Mouse (Mus musculus) liver, embryonic 12.5 days (tissue): ENCODE results near the gene Hp1bp3. TPM values are rescaled to one million over a fixed set of nuclear protein-coding genes. Genes with fewer than 3 reads are reported as not detected.

Experiments
- ATAC-seq: fragments of 200-750 bp; cut with Nextera tagmentation; 2 replicates; pipeline ENCODE4 v1.8.0; 2017; ENCODE audit warnings: moderate number of reproducible peaks, mild to moderate bottlenecking, moderate library complexity
- H3K27ac ChIP-seq: fragments of 300-500 bp; sonication (generic); 2 replicates; pipeline ENCODE4 v1.5.1; 2016; ENCODE audit warnings: mild to moderate bottlenecking
- H3K27me3 ChIP-seq: fragments of 300-500 bp; sonication (generic); replicated peaks from 2 replicates; pipeline ENCODE4 v1.6.1; 2016; ENCODE audit warnings: mild to moderate bottlenecking, moderate library complexity
- H3K36me3 ChIP-seq: fragments of 300-500 bp; sonication (generic); 2 replicates; pipeline ENCODE4 v1.6.1; 2016; ENCODE audit warnings: mild to moderate bottlenecking, moderate library complexity
- H3K4me1 ChIP-seq: fragments of 300-500 bp; sonication (generic); 2 replicates; pipeline ENCODE4 v1.6.1; 2016
- H3K4me2 ChIP-seq: fragments of 300-500 bp; sonication (generic); 2 replicates; pipeline ENCODE4 v1.6.1; 2016; ENCODE audit warnings: mild to moderate bottlenecking, moderate library complexity
- H3K4me3 ChIP-seq: fragments of 300-500 bp; sonication (generic); 2 replicates; pipeline ENCODE4 v1.5.1; 2016; ENCODE audit warnings: mild to moderate bottlenecking, moderate library complexity
- H3K9ac ChIP-seq: fragments of 300-500 bp; sonication (generic); 2 replicates; pipeline ENCODE4 v1.6.1; 2016; ENCODE audit warnings: mild to moderate bottlenecking, moderate library complexity
- H3K9me3 ChIP-seq: fragments of 300-500 bp; sonication (generic); replicated peaks from 2 replicates; pipeline ENCODE4 v1.6.1; 2016; ENCODE audit warnings: mild to moderate bottlenecking, moderate library complexity
- WGBS: fragments of 180-500 bp; shearing (Covaris S2); methylation state at CpG from one replicate; pipeline ENCODE4 v1.1.7; 2016; ENCODE audit not compliant: insufficient replicate concordance; 5-methylcytosine and 5-hydroxymethylcytosine counted together
- polyA plus RNA-seq: library from polyadenylated mRNA; unstranded; fragments of >200 nt; fragmentation: Nextera tagmentation; extraction: Ambion mirVana; gene quantifications from 2 replicates; pipeline ENCODE4 v1.2.1, GENCODE M21; 2016

The Hp1bp3 gene
- polyA plus RNA-seq, 1 experiment from 2014 or later = 48.2 TPM

DNA sequence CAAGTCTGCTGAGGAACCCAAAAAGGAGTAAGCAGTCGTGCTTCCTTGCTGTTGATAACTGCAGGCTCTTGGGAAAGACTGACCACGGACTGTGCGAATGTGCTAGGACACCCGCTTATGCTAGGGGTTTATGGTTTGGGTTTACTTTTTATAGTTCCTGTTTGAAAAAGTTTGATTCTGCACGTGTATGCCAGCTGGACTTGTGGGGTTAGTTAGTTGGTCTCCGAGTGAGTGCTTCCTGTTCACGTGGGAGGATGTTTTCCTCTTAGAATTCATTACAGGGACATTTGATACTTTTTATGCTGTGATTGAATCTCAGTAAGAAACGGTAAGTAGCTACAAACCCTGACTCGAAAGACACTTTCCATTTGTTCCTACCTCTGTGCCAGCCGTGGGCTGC, 7.5 kb downstream of the Hp1bp3 start:
- Histone ChIP-seq H3K9ac (no peak overlapping the region), H3K4me1 (peaks cover 30% of the 10 kb centered on the region), H3K9me3 (no peaks in the 10 kb centered on the region), H3K27ac (no peak overlapping the region), H3K4me3 (no peak overlapping the region), H3K27me3 (no peaks in the 10 kb centered on the region), H3K4me2 (no peak overlapping the region), H3K36me3 (peaks cover 95% of the 10 kb centered on the region)
- 82% methylated on average over 10 of the region's 10 CpGs for WGBS
- no peak for ATAC-seq

DNA sequence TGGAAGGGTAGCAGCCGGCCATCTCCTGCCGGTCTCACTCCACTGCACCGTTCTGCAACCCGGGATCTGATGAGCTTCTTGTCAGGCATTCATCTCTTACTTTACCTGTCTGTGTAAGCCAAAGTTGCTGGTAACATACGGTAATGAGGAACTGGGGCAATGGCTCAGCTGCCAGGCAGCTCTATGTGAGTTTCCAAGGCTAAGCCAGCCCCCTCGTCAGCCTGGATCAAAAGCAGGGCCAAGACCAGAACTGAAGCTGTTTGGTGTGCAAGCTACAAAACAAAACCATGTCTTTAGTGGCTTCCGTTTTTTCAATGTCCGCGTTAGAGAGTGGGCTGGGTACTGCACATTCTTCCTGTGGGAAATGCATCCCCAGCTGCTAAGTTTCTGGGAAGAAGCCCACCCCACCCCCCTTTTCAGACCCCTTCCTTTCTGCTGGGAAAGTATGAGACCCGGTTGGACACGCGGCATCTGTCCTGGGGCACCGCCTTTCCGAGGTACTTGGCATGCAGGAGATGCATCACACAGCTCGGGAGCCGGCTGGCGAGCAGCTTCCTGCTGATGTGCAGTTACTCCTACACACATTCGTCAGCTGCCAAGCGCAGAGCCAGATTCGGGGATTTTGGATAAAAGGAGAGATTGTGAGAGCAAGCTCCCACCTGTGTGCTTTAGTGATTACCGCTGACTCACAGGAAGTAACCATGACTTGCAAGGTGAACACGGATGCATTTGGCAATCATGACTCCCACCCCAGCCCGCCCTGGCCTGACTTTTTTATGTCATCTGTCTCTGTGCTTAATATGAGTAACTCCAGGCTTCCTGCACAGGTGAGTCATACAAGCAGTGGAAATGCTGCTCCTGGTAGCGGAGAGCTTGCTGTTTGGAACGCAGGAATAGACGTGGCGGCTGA, 30.9 kb downstream of the Hp1bp3 start:
- Histone ChIP-seq H3K27me3 (peaks cover 30% of the 10 kb centered on the region), H3K4me1 (peaks cover 30% of the 10 kb centered on the region), H3K4me3 (no peak overlapping the region), H3K36me3 (peaks cover 60% of the 10 kb centered on the region), H3K27ac (no peak overlapping the region), H3K4me2 (no peak overlapping the region), H3K9ac (no peak overlapping the region), H3K9me3 (no peaks in the 10 kb centered on the region)
- ATAC-seq = no peak
- WGBS = 72% methylated on average over 27 of the region's 27 CpGs

DNA sequence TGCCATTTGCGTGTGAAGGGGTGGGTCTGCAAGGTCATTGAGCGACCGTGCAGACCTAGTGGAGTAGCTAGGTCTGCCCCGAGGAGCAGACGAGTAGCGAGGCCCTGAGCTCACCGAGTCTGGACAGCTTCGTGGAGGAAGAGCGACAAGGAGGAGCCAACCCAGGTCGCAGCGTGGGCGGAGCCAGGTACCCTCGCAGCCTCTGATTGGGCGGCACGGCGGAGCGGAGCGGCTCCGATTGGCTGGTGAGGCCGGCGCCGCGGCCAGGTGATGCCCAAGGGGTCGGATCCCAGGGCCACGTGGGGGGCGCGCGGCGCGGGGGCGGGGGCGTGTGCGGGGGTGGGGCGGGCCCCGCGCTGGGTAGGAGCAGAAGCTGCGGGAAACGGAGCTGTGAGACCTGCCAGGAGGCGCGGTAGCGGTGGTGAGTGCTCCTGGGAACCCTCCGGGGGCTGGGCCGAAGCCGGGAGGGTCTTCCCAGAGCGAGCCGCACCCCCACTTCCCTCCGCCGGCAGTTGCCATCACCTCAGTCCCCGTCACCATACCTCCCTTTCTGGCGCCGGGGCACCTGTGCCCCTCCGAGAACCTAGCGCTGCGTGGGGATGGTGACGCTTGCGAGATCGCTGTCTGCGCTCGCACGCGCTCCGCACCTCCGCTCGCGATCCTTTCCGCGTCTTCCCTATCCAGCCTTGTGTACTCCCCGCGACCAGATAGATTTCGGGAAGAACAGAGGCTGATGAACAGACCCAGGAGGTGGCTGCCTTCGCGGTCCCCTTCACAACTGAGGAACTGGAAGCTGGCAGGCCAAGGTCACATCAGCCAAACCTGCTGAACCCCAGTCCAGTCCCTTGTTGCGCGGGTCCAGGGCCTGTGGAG, 34.2 kb downstream of the Hp1bp3 start, which contains the start of the genes Sh2d5 and Kif17:
Sh2d5 (plus strand) TSS at position 316 of the 873 bp plus-strand sequence.
Kif17 (plus strand) TSS at position 348 of the 873 bp plus-strand sequence.
- Histone ChIP-seq H3K27ac (no peak within 1 kb of the TSS), H3K9ac (peak within 1 kb of the TSS; percentile 47), H3K4me1 (peaks cover 33% of the 10 kb centered on the region), H3K36me3 (peaks cover 27% of the 10 kb centered on the region), H3K4me3 (peak within 1 kb of the TSS; percentile 56), H3K9me3 (no peaks in the 10 kb centered on the region), H3K27me3 (peaks cover 63% of the 10 kb centered on the region), H3K4me2 (peak within 1 kb of the TSS; percentile 88)
- 2% methylated on average over 52 of the region's 74 CpGs for WGBS
- peak; percentile 85 for ATAC-seq

DNA sequence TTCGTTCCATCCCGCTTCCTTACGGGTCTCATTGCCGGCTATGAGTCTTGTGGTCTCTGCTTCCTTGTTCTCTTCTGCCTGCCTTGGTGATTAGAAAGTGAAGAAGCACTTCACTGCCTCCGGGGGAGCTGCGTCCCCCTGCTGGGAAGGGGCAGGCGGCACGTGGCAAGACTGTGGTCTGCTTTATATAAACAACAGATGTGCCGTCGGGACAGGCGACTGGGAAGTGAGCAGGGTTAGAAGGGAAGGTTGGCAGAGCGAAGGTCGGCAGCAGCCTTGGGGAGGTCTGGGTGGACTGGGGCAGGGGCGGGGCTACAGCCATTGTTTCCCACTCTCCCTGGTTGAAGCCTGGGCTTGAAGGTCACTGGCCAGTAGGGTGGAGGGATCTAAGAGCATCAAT, 35.7 kb downstream of the Hp1bp3 start:
- ATAC-seq = no peak
- Histone ChIP-seq H3K9me3 (no peaks in the 10 kb centered on the region), H3K4me1 (peaks cover 33% of the 10 kb centered on the region), H3K4me3 (peak overlapping the region; percentile 30), H3K9ac (no peak overlapping the region), H3K27me3 (peaks cover 73% of the 10 kb centered on the region), H3K27ac (no peak overlapping the region), H3K4me2 (peak overlapping the region; percentile 88), H3K36me3 (peaks cover 12% of the 10 kb centered on the region)
- WGBS = 1% methylated on average over 14 of the region's 14 CpGs

DNA sequence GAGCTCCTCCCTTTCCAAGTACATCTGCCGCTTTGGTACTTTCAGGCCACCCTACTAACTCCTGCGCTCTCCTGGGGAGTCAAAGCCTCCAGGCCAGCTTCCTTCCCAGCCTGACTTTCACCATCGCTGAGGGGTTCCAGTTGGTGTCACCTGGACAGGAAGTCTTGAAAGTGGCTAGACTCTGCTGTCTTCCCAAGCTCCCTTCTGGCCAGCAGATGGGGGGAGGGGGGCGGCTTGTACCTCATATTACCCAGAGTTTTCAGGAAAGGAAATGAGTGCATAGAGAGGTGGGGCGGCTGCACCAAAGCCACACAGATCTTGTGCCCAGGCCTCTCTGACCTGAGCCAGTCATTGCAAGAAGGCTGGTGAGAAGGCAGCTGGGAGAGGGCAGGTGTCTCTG, 36.1 kb downstream of the Hp1bp3 start:
- no peak for ATAC-seq
- Histone ChIP-seq H3K9me3 (no peaks in the 10 kb centered on the region), H3K27me3 (peaks cover 76% of the 10 kb centered on the region), H3K27ac (no peak overlapping the region), H3K36me3 (peaks cover 8% of the 10 kb centered on the region), H3K4me3 (no peak overlapping the region), H3K4me1 (peaks cover 33% of the 10 kb centered on the region), H3K9ac (no peak overlapping the region), H3K4me2 (peak overlapping the region; percentile 88)
- 20% methylated on average over 5 of the region's 5 CpGs for WGBS

DNA sequence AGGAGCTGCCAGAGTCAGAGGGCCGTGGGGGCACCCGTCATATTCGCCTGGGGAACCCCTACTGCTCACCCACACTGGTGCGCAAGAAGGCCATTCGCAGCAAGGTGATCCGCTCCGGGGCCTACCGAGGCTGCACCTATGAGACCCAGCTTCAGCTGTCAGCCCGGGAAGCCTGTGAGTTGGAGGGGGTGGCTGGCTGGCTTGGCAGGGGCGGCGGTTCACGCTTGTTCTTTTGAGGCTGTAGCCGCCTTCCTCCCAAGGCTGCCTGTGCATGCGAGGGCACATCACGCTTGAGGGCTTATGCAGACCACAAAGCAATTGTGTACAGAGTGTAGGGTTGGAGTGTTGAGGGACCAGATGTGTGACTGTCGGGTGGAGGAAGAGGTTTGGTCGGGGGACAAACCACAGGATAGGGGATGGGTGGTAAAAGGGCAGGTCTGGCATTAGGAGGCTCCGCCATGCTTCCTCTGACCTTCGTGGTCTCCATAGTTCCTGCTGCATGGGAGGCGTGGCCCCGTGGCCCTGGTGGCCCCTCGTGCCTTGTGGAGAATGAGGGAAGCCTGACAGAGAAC, 41.1 kb downstream of the Hp1bp3 start:
- H3K4me1 ChIP-seq = peaks cover 11% of the 10 kb centered on the region
- ATAC-seq = no peak
- H3K4me2 ChIP-seq = no peak overlapping the region
- H3K36me3 ChIP-seq = no peaks in the 10 kb centered on the region
- H3K27me3 ChIP-seq = peaks cover 78% of the 10 kb centered on the region
- H3K9me3 ChIP-seq = no peaks in the 10 kb centered on the region
- no peak overlapping the region for H3K4me3 ChIP-seq
- WGBS = 45% methylated on average over 22 of the region's 22 CpGs
- no peak overlapping the region for H3K27ac ChIP-seq
- no peak overlapping the region for H3K9ac ChIP-seq

DNA sequence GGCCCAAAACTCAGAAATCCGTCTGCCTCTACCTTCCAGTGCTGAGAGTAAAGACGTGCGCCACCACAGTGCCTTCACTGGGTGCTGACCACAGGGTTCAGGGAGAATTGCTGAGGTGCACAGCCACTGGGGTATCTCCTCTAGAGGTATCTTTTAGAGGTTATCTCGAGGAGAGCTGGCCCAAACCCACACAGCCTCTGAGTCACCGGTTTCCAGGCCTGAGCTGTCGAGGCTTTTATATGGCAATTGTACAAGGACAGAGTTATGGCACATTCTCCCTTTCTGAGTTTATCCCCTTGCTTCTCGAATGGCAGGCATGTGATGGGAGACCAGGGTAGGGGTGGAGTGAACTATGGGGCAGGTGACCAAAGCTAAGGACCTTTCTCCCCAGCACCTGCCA, 42.6 kb downstream of the Hp1bp3 start:
- 60% methylated on average over 7 of the region's 7 CpGs for WGBS

DNA sequence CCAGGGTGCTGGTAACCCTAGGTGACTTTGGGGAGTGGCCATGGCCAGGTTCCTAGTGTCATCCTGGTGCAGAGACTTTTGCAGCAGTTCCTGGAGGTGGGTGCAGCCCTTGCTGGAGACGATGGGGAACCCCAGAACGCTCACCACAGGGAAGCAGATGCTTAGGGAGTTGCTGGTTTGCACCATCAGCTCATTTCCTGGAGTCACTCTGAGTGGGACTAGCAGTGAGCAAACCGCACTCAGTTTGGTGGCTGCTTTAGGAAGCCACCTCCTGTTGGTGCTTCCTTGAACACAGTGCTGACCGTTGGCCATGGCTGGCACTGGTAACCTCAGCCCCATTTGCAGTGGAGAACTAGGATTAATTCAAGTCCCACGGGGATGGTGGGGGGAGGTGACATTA, 43.4 kb downstream of the Hp1bp3 start:
- no peak overlapping the region for H3K9ac ChIP-seq
- no peak overlapping the region for H3K4me2 ChIP-seq
- H3K9me3 ChIP-seq = no peaks in the 10 kb centered on the region
- H3K4me3 ChIP-seq = no peak overlapping the region
- H3K4me1 ChIP-seq = peaks cover 18% of the 10 kb centered on the region
- H3K27ac ChIP-seq = no peak overlapping the region
- ATAC-seq = no peak
- H3K36me3 ChIP-seq = no peaks in the 10 kb centered on the region
- H3K27me3 ChIP-seq = peaks cover 76% of the 10 kb centered on the region
- WGBS = 42% methylated on average over 5 of the region's 5 CpGs

More for the DNA sequence above, 42.6 kb downstream of the Hp1bp3 start:
- peaks cover 18% of the 10 kb centered on the region for H3K4me1 ChIP-seq
- no peak overlapping the region for H3K4me3 ChIP-seq
- H3K36me3 ChIP-seq = no peaks in the 10 kb centered on the region
- no peak overlapping the region for H3K27ac ChIP-seq
- no peaks in the 10 kb centered on the region for H3K9me3 ChIP-seq
- no peak for ATAC-seq
- peaks cover 76% of the 10 kb centered on the region for H3K27me3 ChIP-seq
- no peak overlapping the region for H3K4me2 ChIP-seq
- no peak overlapping the region for H3K9ac ChIP-seq

DNA sequence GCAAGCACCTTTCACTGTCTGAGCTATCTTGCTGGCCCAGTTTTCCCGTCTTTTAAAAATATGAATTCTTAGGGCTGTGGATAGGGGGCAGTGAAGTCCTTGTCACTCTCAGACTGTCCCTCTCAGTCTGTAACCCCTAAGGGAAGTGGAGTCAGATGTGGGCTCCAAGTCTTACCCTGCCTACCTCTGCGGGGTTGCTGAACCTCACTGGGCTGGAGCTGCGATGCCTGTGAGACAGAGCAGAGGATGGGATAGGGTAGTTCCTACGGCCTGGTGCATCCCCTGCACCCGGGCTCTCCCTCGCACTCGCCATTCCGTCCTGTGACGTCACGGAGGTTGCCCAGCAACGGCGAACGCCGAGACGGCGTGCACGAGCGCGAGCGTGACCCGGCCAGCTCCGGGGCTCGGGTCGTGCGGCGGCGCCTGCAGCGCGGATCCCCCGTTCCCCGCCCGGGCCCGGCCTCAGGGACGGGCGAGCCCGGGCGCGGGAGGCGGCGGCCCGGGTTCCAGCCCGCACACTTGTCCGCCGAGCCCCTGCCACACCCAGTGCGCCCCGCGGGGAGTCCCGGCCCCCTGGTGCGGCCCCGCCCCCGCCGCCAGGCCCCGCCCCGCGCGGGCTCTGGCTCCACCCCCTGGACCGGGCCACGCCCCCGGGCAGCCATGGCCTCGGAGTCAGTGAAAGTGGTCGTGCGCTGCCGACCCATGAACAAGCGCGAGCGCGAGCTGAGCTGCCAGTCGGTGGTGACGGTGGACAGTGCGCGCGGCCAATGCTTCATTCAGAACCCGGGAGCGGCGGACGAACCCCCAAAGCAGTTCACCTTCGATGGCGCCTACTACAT, 46.0 kb downstream of the Hp1bp3 start:
- peak; percentile 83 for ATAC-seq
- Histone ChIP-seq H3K27ac (no peak overlapping the region), H3K9me3 (no peaks in the 10 kb centered on the region), H3K4me1 (peaks cover 18% of the 10 kb centered on the region), H3K36me3 (no peaks in the 10 kb centered on the region), H3K4me2 (peak overlapping the region; percentile 84), H3K4me3 (peak overlapping the region; percentile 69), H3K9ac (peak overlapping the region; percentile 55), H3K27me3 (peaks cover 67% of the 10 kb centered on the region)
- WGBS = 6% methylated on average over 59 of the region's 78 CpGs

DNA sequence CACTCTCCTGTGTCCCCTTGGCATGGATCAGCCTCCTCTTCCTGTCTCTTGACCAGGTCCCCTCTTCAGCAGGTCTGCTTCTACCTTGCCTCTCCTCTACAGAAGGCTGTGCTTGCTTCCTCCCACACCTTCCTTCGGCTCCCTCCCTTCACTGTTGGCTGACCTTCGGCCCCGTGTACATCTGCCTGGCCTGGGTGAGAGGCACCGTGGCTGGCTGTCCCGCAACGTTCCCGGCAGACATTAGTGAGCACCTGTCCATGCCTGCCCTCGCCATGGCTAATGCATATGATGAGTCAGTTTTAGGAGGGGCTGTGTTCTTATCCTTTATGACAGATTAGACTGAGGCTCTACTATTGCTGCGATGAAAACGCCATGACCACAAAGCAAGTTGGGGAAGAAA, 51.8 kb downstream of the Hp1bp3 start:
- H3K9me3 ChIP-seq = no peaks in the 10 kb centered on the region
- no peak overlapping the region for H3K4me3 ChIP-seq
- H3K9ac ChIP-seq = no peak overlapping the region
- peaks cover 28% of the 10 kb centered on the region for H3K27me3 ChIP-seq
- H3K36me3 ChIP-seq = no peaks in the 10 kb centered on the region
- peaks cover 1% of the 10 kb centered on the region; the same call in 1 of the 2 replicates for H3K4me1 ChIP-seq
- WGBS = 71% methylated on average over 10 of the region's 10 CpGs
- H3K4me2 ChIP-seq = no peak overlapping the region
- H3K27ac ChIP-seq = no peak overlapping the region
- no peak for ATAC-seq
